Mouse (Mus musculus) kidney, postnatal 0 days (tissue): ENCODE measurements around the gene Kcng4. TPM values are rescaled to one million over a fixed set of nuclear protein-coding genes. Genes with fewer than 3 reads are reported as not detected.

Experiments
- ATAC-seq: fragments of 200-750 bp; cut with Nextera tagmentation; replicated peaks from 2 replicates; pipeline ENCODE4 v1.8.0; 2017; ENCODE audit warnings: low read depth, moderate number of reproducible peaks, moderate TSS enrichment, moderate library complexity; ENCODE audit not compliant: low FRiP score
- DNase-seq: peaks from one replicate; pipeline ENCODE4 v3.0.0-alpha.2; 2016; ENCODE audit warnings: low spot score
- H3K27ac ChIP-seq: fragments of 300-500 bp; sonication (generic); 2 replicates; pipeline ENCODE4 v1.5.1; 2014; ENCODE audit warnings: mild to moderate bottlenecking
- H3K27me3 ChIP-seq: fragments of 300-500 bp; sonication (generic); 2 replicates; pipeline ENCODE4 v1.6.1; 2014; ENCODE audit warnings: low read length, mixed read lengths; ENCODE audit not compliant: insufficient read depth
- H3K36me3 ChIP-seq: fragments of 300-500 bp; sonication (generic); 2 replicates; pipeline ENCODE4 v1.6.1; 2014; ENCODE audit warnings: low read length, mixed read lengths; ENCODE audit not compliant: insufficient read depth
- H3K4me1 ChIP-seq: fragments of 300-500 bp; sonication (generic); replicated peaks from 2 replicates; pipeline ENCODE4 v1.6.1; 2014; ENCODE audit warnings: antibody characterized with exemption, low read length, mixed read lengths; ENCODE audit not compliant: insufficient read depth
- H3K4me2 ChIP-seq: fragments of 300-500 bp; sonication (generic); 2 replicates; pipeline ENCODE4 v1.6.1; 2014; ENCODE audit warnings: mild to moderate bottlenecking, low read length, moderate library complexity, mixed read lengths
- H3K4me3 ChIP-seq: fragments of 300-500 bp; sonication (generic); replicated peaks from 2 replicates; pipeline ENCODE4 v1.5.1; 2014; ENCODE audit warnings: low read depth, low read length
- H3K9ac ChIP-seq: fragments of 300-500 bp; sonication (generic); 2 replicates; pipeline ENCODE4 v1.6.1; 2014; ENCODE audit warnings: low read depth, low read length
- H3K9me3 ChIP-seq: fragments of 300-500 bp; sonication (generic); replicated peaks from 2 replicates; pipeline ENCODE4 v1.6.1; 2016; ENCODE audit warnings: low read length, inconsistent platforms, mixed read lengths
- CTCF ChIP-seq: IDR thresholded peaks from 2 replicates; pipeline ENCODE4 v1.5.1; 2016; ENCODE audit warnings: antibody characterized with exemption, low read depth, mild to moderate bottlenecking, moderate library complexity
- WGBS: fragments of 180-500 bp; shearing (Covaris S2); extraction: QIAGEN DNeasy Blood & Tissue Kit; methylation state at CpG from one replicate; pipeline ENCODE4 v1.1.7; 2014; 5-methylcytosine and 5-hydroxymethylcytosine counted together
- polyA plus RNA-seq: library from polyadenylated mRNA; unstranded; fragments of >200 nt; fragmentation: Nextera tagmentation; extraction: Ambion mirVana; gene quantifications from 2 replicates; pipeline ENCODE4 v1.2.1, GENCODE M21; 2015

Kcng4 gene
- polyA plus RNA-seq, 1 experiment from 2014 or later = 0.14 TPM

- DNase-seq = peak; percentile 40
- 39% methylated on average over 16 of the region's 16 CpGs for WGBS
- H3K27ac ChIP-seq = no peak overlapping the region
These were observed 35.1 kb upstream of the Kcng4 start for GRCm38 (mm10) chr8:119670419-119671091.

GRCm38 (mm10) chr8:119669284-119669683, 33.8 kb upstream of the Kcng4 start:
- H3K4me2 ChIP-seq = no peak overlapping the region
- ATAC-seq (no peak), DNase-seq (no peak)
- no peak overlapping the region for H3K4me3 ChIP-seq
- no peaks in the 10 kb centered on the region for H3K9me3 ChIP-seq
- no peaks in the 10 kb centered on the region for H3K36me3 ChIP-seq
- no peaks in the 10 kb centered on the region for H3K27me3 ChIP-seq
- H3K27ac ChIP-seq = no peak overlapping the region
- peaks cover 18% of the 10 kb centered on the region; the same call in 1 of the 2 replicates for H3K4me1 ChIP-seq
- H3K9ac ChIP-seq = no peak overlapping the region
- peak; percentile 51 for TF ChIP-seq CTCF
- WGBS = 50% methylated on average over 12 of the region's 12 CpGs

More at GRCm38 (mm10) chr8:119670419-119671091, 35.1 kb upstream of the Kcng4 start:
- Histone ChIP-seq H3K9ac (no peak overlapping the region), H3K4me2 (no peak overlapping the region), H3K4me1 (peaks cover 13% of the 10 kb centered on the region; the same call in 1 of the 2 replicates), H3K27me3 (no peaks in the 10 kb centered on the region), H3K9me3 (no peaks in the 10 kb centered on the region), H3K36me3 (no peaks in the 10 kb centered on the region), H3K4me3 (no peak overlapping the region)
- ATAC-seq = no peak
- no peak for TF ChIP-seq CTCF

- 61% methylated on average over 9 of the region's 9 CpGs for WGBS
- DNase-seq (no peak), ATAC-seq (no peak)
- Histone ChIP-seq H3K27me3 (no peaks in the 10 kb centered on the region), H3K4me3 (no peak overlapping the region), H3K4me1 (peaks cover 18% of the 10 kb centered on the region; the same call in 1 of the 2 replicates), H3K9ac (no peak overlapping the region), H3K27ac (no peak overlapping the region), H3K36me3 (no peaks in the 10 kb centered on the region), H3K4me2 (no peak overlapping the region), H3K9me3 (no peaks in the 10 kb centered on the region)
- no peak for TF ChIP-seq CTCF
These were observed 33.0 kb upstream of the Kcng4 start for GRCm38 (mm10) chr8:119668447-119668846.

GRCm38 (mm10) chr8:119666219-119666951, 30.9 kb upstream of the Kcng4 start, which contains the start of gene Wfdc1:
TSS of gene Wfdc1 (plus strand) at chr8:119666365.
- Histone ChIP-seq H3K4me1 (peaks cover 18% of the 10 kb centered on the region; the same call in 1 of the 2 replicates), H3K27me3 (no peaks in the 10 kb centered on the region), H3K4me3 (no peak within 1 kb of the TSS), H3K9me3 (no peaks in the 10 kb centered on the region), H3K4me2 (peak within 1 kb of the TSS; percentile 34), H3K36me3 (no peaks in the 10 kb centered on the region), H3K9ac (0 out of 2 replicates have a peak within 1 kb of the TSS, but pooled peaks have one; percentile 24), H3K27ac (no peak within 1 kb of the TSS; the same call in 1 of the 2 replicates)
- DNase-seq (peak; percentile 55), ATAC-seq (0 out of 2 replicates have a peak, but pooled peaks have one; percentile 27)
- 13% methylated on average over 14 of the region's 14 CpGs for whole genome bisulfite sequencing
- TF ChIP-seq CTCF = no peak

GRCm38 (mm10) chr8:119665270-119665669, 29.8 kb upstream of the Kcng4 start:
- TF ChIP-seq CTCF = no peak
- no peaks in the 10 kb centered on the region for H3K36me3 ChIP-seq
- peaks cover 18% of the 10 kb centered on the region; the same call in 1 of the 2 replicates for H3K4me1 ChIP-seq
- DNase-seq = peak; percentile 62
- H3K9me3 ChIP-seq = no peaks in the 10 kb centered on the region
- no peak overlapping the region for H3K4me3 ChIP-seq
- H3K4me2 ChIP-seq = no peak overlapping the region
- 29% methylated on average over 6 of the region's 6 CpGs for WGBS
- H3K9ac ChIP-seq = no peak overlapping the region
- ATAC-seq = 0 out of 2 replicates have a peak, but pooled peaks have one; percentile 19
- H3K27me3 ChIP-seq = no peaks in the 10 kb centered on the region
- no peak overlapping the region for H3K27ac ChIP-seq

GRCm38 (mm10) chr8:119663440-119663839, 28.0 kb upstream of the Kcng4 start:
- TF ChIP-seq CTCF = no peak
- no peaks in the 10 kb centered on the region for H3K36me3 ChIP-seq
- no peaks in the 10 kb centered on the region for H3K9me3 ChIP-seq
- no peaks in the 10 kb centered on the region for H3K27me3 ChIP-seq
- no peak overlapping the region for H3K4me2 ChIP-seq
- peaks cover 18% of the 10 kb centered on the region; the same call in 1 of the 2 replicates for H3K4me1 ChIP-seq
- DNase-seq (no peak), ATAC-seq (no peak)
- H3K27ac ChIP-seq = no peak overlapping the region
- 77% methylated on average over 11 of the region's 11 CpGs for WGBS
- H3K4me3 ChIP-seq = no peak overlapping the region
- no peak overlapping the region for H3K9ac ChIP-seq
